Mouse (Mus musculus) spleen, adult 2 months (tissue): ENCODE data around the gene Fgfr1op2. TPM values are rescaled to one million over a fixed set of nuclear protein-coding genes. Genes with fewer than 3 reads are reported as not detected.

Source experiments
- DNase-seq, 2 experiments: peaks; one replicate each; pipeline versions ENCODE4 v3.0.0 to v3.0.0-alpha.2; 2012 to 2021; ENCODE audit warnings: low spot score in 2 of 2, low read depth in 1 of 2
- H3K27ac ChIP-seq: fragments of 200-500 bp; 2 replicates; pipeline ENCODE4 v1.5.1; 2012; ENCODE audit warnings: low read length, inconsistent platforms; ENCODE audit not compliant: insufficient read depth
- H3K27me3 ChIP-seq: fragments of 200-500 bp; 2 replicates; pipeline ENCODE4 v1.6.1; 2012; ENCODE audit warnings: mild to moderate bottlenecking, moderate library complexity, low read length, inconsistent platforms; ENCODE audit not compliant: control insufficient read depth, insufficient read depth
- H3K36me3 ChIP-seq: fragments of 200-500 bp; 2 replicates; pipeline ENCODE4 v1.6.1; 2012; ENCODE audit warnings: mild to moderate bottlenecking, low read length, inconsistent platforms; ENCODE audit not compliant: control insufficient read depth, insufficient read depth
- H3K4me1 ChIP-seq: fragments of 200-500 bp; 2 replicates; pipeline ENCODE4 v1.6.1; 2011; ENCODE audit warnings: inconsistent platforms; ENCODE audit not compliant: control insufficient read depth, insufficient read depth, insufficient read length
- H3K4me3 ChIP-seq: fragments of 200-500 bp; 2 replicates; pipeline ENCODE4 v1.5.1; 2011; ENCODE audit warnings: mild to moderate bottlenecking, inconsistent platforms; ENCODE audit not compliant: insufficient read depth, insufficient read length; ENCODE audit errors: extremely low read depth
- CTCF ChIP-seq: fragments of 200-500 bp; IDR thresholded peaks from 2 replicates; pipeline ENCODE4 v1.5.1; 2011; ENCODE audit warnings: mild to moderate bottlenecking, inconsistent platforms; ENCODE audit not compliant: insufficient read depth, insufficient read length, insufficient replicate concordance; ENCODE audit errors: extremely low read depth
- POLR2A ChIP-seq: fragments of 200-500 bp; IDR thresholded peaks from 2 replicates; pipeline ENCODE4 v1.6.1; 2011; ENCODE audit warnings: low read depth, low read length, inconsistent platforms
- WGBS: fragments of 180-500 bp; shearing (Covaris S2); methylation state at CpG from one replicate; pipeline ENCODE4 v1.1.7; 2018; 5-methylcytosine and 5-hydroxymethylcytosine counted together
- polyA plus RNA-seq: library from polyadenylated mRNA; depleted of rRNA; stranded (reverse); fragments of >200 nt; gene quantifications from 2 replicates; pipeline ENCODE4 v1.2.3, GENCODE M21; 2012; rRNA removed

The Fgfr1op2 gene
- polyA plus RNA-seq, 1 experiment: 58.6 TPM

DNA sequence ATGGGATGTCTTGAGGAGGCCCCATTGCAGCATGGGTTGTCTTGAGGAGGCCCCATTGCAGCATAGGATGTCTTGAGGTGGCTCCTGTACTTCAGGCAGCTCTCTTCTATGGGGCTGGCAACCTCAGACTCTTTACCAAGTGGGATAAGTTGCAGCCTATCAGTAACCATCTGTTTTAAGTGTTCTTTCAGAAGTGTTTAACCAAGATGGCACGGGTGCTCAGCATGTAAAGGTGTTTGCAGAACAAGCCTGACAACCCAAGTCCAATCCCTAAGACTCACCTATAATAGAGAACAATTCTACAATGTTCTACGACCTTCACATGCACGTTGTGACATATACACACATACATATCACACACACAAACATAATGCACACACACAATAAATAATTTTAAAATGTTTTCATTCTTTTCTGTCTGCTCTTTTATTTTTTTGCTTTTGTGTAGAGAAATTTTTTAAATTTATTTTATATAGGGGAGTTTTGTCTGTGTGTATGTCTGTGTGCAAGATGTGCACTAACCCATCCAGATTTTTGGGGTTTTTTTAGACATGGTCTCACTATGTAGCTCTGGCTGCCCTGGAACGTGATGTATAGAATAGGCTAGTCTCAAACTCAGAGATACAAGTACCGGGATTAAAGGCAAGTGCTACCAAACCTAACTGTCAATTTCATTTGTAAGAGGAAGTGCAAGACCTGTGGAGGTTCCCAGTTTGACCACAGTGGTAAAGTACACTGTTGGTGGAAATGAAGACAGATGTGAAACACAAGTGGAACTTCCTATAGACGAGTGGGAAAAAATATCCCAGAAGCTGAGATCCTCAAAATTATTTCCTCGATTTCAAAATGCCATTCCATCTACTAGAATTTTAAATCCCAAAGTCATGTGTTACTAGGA lies 63.3 kb downstream of the Fgfr1op2 start:
- no peak overlapping the region for H3K4me3 ChIP-seq
- no peak for DNase-seq
- no peaks in the 10 kb centered on the region for H3K36me3 ChIP-seq
- H3K27me3 ChIP-seq: no peaks in the 10 kb centered on the region
- peaks cover 6% of the 10 kb centered on the region for H3K4me1 ChIP-seq
- 46% methylated on average over 7 of the region's 7 CpGs for WGBS
- TF ChIP-seq POLR2A: no peak
- no peak overlapping the region for H3K27ac ChIP-seq

DNA sequence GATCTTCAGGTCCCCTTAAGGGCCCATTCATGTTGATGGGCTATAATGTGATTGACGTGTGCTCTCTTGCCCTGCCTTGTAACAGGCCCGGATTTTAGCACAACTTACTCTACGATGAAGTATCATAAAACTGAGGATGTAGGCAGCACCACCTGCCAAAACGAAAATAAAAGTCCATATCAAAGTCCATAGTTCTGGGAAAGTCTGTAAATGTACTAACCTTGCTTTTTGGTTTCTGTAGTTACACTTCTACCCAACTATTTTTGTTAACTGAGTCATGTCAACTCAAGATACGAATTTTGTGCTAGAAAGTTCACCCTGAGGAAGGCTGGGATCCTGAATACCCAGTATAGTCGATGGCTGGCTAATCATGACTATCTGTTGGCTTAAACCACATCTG lies 64.0 kb downstream of the Fgfr1op2 start:
- no peak for TF ChIP-seq POLR2A
- no peak for DNase-seq
- 70% methylated on average over 6 of the region's 6 CpGs for WGBS

DNA sequence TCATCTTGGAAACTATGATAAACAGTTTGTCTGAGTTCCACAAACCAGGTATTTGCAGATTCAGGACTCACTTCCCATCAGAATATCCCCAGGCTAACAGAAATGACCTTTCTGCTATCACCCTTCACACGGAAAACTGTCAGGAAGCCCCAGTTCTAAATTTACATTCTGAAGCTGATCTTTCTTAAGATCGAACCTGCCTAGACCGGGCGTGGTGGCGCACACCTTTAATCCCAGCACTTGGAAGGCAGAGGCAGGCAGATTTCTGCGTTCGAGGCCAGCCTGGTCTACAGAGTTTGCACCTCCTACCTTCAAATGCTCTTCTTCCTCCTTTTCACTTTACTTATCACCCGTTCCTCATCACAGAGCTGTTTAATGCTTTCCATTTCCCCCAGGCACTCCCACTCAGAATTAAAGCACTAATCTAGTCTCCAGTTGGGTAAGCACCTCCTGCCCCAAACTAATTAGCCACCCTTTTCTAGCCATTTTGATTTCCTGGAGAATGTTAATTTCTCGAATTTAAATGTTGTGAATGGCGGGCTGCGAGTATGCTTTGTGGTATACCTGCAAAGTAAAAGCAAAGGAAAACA lies 64.7 kb downstream of the Fgfr1op2 start:
- Histone ChIP-seq H3K27me3 (no peaks in the 10 kb centered on the region), H3K4me1 (peaks cover 6% of the 10 kb centered on the region), H3K27ac (peak overlapping the region; percentile 50), H3K36me3 (no peaks in the 10 kb centered on the region), H3K4me3 (peak overlapping the region; percentile 49; the same call in 1 of the 2 replicates)
- WGBS: 55% methylated on average over 11 of the region's 11 CpGs
- TF ChIP-seq POLR2A (no peak), CTCF (no peak)
- no peak for DNase-seq

More for the DNA sequence above, 64.0 kb downstream of the Fgfr1op2 start:
- Histone ChIP-seq H3K4me3 (no peak overlapping the region), H3K27ac (no peak overlapping the region), H3K27me3 (no peaks in the 10 kb centered on the region), H3K36me3 (no peaks in the 10 kb centered on the region), H3K4me1 (peaks cover 6% of the 10 kb centered on the region)

DNA sequence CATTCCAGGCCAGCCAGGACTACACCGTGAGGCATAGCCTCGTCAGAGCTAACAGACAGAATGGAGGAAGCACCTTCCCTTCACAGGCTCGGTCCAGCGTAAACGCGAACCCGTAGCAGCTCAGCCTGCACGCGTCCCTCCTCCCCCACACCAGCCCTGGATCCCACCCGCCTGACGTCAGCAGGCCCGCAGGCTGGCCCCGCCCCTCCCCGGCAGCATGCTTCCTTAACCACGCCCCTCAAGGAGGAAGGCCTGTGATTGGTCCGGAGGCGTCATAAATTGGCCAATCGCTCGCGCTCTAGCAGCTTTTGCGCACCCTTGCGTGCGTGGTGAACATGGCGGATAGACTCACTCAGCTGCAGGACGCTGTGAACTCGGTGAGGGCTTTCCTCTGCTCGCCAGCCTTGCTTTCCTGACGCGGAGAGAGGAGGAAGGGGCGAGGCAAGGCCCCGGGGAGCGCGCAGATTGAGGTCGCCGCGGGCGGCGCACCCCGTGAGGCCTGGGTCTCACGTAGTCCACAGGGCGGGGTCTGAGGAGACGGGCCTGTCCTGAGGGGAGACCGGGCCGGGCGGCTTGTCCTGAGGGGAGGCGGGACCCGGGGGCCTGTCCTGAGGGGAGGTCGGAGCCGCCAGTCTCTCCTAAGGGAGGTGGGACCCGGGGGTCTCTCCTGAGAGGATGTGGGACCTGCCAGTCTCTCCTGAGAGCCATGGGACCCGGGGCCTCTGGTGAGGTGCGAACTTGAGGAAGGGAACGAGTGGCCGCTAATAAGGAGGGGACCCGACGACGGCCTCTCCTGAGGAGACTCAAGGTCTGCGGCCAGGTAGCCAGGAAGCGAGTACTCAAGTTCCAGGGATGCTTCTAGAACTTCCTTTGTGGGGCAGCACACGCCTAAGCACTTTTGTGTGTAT lies 65.5 kb downstream of the Fgfr1op2 start, which contains the start of the genes Med21 and Tm7sf3:
Gene Med21, plus strand, starts transcription at position 272 of the 908 bp plus-strand sequence.
Gene Tm7sf3, minus strand, starts transcription at position 549 of the 908 bp plus-strand sequence.
- DNase-seq: peak; percentile 94 to 99
- peaks cover 6% of the 10 kb centered on the region for H3K4me1 ChIP-seq
- H3K4me3 ChIP-seq: peak within 1 kb of the TSS; percentile 91
- WGBS: under 1% methylated on average over 59 of the region's 60 CpGs
- peak within 1 kb of the TSS; percentile 84 for H3K27ac ChIP-seq
- no peaks in the 10 kb centered on the region for H3K27me3 ChIP-seq
- no peak for TF ChIP-seq CTCF
- peak; percentile 87 for TF ChIP-seq POLR2A
- no peaks in the 10 kb centered on the region for H3K36me3 ChIP-seq

DNA sequence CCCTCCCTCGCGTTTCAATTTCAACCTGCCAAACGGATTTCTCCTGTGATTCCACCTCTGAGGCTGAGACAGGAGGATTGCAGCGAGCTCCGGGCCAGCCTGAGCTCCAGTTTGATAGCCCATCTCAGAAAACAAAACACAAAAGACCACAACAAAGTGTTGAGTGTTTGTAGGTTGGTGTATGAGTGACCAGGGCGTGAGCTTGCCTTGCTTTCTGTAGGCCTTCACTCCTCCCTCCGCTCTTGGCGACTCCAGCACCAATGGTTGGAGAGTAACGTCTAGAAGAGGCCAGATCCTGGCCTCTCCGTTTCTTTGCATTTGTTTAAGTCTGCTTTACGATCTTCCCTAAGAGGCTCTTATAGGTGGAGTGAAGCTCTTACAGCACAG lies 66.2 kb downstream of the Fgfr1op2 start:
- no peak for TF ChIP-seq CTCF
- TF ChIP-seq POLR2A: no peak
- WGBS: 24% methylated on average over 11 of the region's 11 CpGs
- Histone ChIP-seq H3K27ac (no peak overlapping the region), H3K4me3 (peak overlapping the region; percentile 91), H3K36me3 (no peaks in the 10 kb centered on the region), H3K4me1 (peaks cover 6% of the 10 kb centered on the region), H3K27me3 (no peaks in the 10 kb centered on the region)
- no peak for DNase-seq

Other genes starting within 250 kb of the Fgfr1op2 start
- 18.0 and 19.5 TPM in 2 replicates for gene Itpr2, start 75.0 kb upstream of the Fgfr1op2 start, polyA plus RNA-seq
- 10.2 and 11.3 TPM in 2 replicates for gene Ints13, start 632 bp downstream of the Fgfr1op2 start, polyA plus RNA-seq
- 11.6 and 13.4 TPM in 2 replicates for gene Med21, start 65.3 kb downstream of the Fgfr1op2 start, polyA plus RNA-seq
- 8.5 and 9.2 TPM in 2 replicates for gene Tm7sf3, start 65.6 kb downstream of the Fgfr1op2 start, polyA plus RNA-seq
- gene Stk38l, start 147.8 kb downstream of the Fgfr1op2 start, polyA plus RNA-seq: 1.2 and 1.4 TPM in 2 replicates
- gene Arntl2, start 218.9 kb downstream of the Fgfr1op2 start, polyA plus RNA-seq: 1.4 TPM in 2 replicates